Comparison of ENCODE assay signal across 9 mouse cellular contexts in genomic region chr5:144258687-144259086, GRCm38 (mm10). TPM values are rescaled to one million over a fixed set of nuclear protein-coding genes. Genes with fewer than 3 reads are reported as not detected.
DNase-seq lines count a peak whose midpoint lies in the region; ATAC-seq and TF ChIP-seq lines count a peak whose summit lies in the region.
"Had no signal": no experiment of that assay in that cellular context is flagged by ENCODE, and none has a peak within 500 bp of the region (broad histone marks: within the 10 kb centered on the region; RNA-seq: fewer than 3 reads in every experiment).

No protein-coding gene starts in this region.

- H3K27ac ChIP-seq in heart, embryonic 14.5 days (replicated peaks in 1 of 2; ENCODE audit: control insufficient read depth in 1 of 2, insufficient read depth in 1 of 2, low read depth in 2 of 2, low read length in 2 of 2) = peak overlapping the region; percentile 91 to 97
- H3K27ac ChIP-seq in forebrain, embryonic 11.5 days (ENCODE audit: low read depth, low read length) = no peak overlapping the region
- H3K27ac ChIP-seq in kidney, adult 2 months (ENCODE audit: insufficient read depth, low read depth, low read length) = peak overlapping the region; percentile 78
- H3K27ac ChIP-seq in midbrain, postnatal 0 days (ENCODE audit: low read depth, low read length) = no peak overlapping the region

- ATAC-seq in heart, embryonic 14.5 days (ENCODE audit: insufficient number of reproducible peaks, insufficient read depth, low FRiP score, low read depth) = no peak
- no peak for ATAC-seq in forebrain, embryonic 11.5 days (replicated peaks; ENCODE audit: low FRiP score)
- ATAC-seq in midbrain, postnatal 0 days (ENCODE audit: low FRiP score) = no peak

- peaks cover 51 to 74% of the 10 kb centered on the region in 2 experiments for H3K4me1 ChIP-seq in heart, embryonic 14.5 days (ENCODE audit: control insufficient read depth in 2 of 2, insufficient read depth in 2 of 2, low read length in 2 of 2)
- H3K4me1 ChIP-seq in forebrain, embryonic 11.5 days (replicated peaks; ENCODE audit: control insufficient read depth, insufficient read depth, low read length) = peaks cover 25% of the 10 kb centered on the region
- peaks cover 50% of the 10 kb centered on the region for H3K4me1 ChIP-seq in kidney, adult 2 months (ENCODE audit: control insufficient read depth, insufficient read depth, low read length)
- H3K4me1 ChIP-seq in midbrain, postnatal 0 days (ENCODE audit: insufficient read depth, low read length) = peaks cover 27% of the 10 kb centered on the region; the same call in 1 of the 2 replicates

- WGBS in heart, embryonic 14.5 days = 25% methylated on average over 2 of the region's 2 CpGs
- WGBS in forebrain, embryonic 11.5 days = 16% methylated on average over 2 of the region's 2 CpGs
- 19% methylated on average over 2 of the region's 2 CpGs for WGBS in kidney, adult 2 months
- WGBS in midbrain, postnatal 0 days = 29% methylated on average over 2 of the region's 2 CpGs

- TF ChIP-seq CTCF in kidney, adult 2 months (conservative IDR thresholded peaks at IDR 0.05; ENCODE audit: insufficient read depth, insufficient read length, low read depth, low read length) = no peak
- no peak for TF ChIP-seq CTCF in midbrain, postnatal 0 days (IDR thresholded peaks at IDR 0.05)

- DNase-seq in heart, adult 9 months (ENCODE audit: low spot score in 2 of 2) = no peak
- no peak for DNase-seq in forebrain, embryonic 11.5 days (ENCODE audit: low spot score)
- peak; percentile 41 for DNase-seq in kidney, adult 2 months
- no peak for DNase-seq in midbrain, postnatal 0 days (ENCODE audit: low spot score)
- DNase-seq in layer of hippocampus, adult 8-10 months (ENCODE audit: low spot score in 2 of 2) = no peak
- DNase-seq in left cerebral cortex, postnatal 14 days (ENCODE audit: low spot score in 2 of 2) = no peak
- no peak for DNase-seq in left cerebral cortex, adult 9 months (ENCODE audit: low spot score in 2 of 2)

- no peaks in the 10 kb centered on the region for H3K9me3 ChIP-seq in heart, embryonic 14.5 days (ENCODE audit: control insufficient read depth, low read length)
- H3K9me3 ChIP-seq in forebrain, embryonic 11.5 days (ENCODE audit: control insufficient read depth, low read length) = no peaks in the 10 kb centered on the region
- H3K9me3 ChIP-seq in midbrain, postnatal 0 days (ENCODE audit: low read length) = no peaks in the 10 kb centered on the region

- intact Hi-C loops in left cerebral cortex, postnatal 14 days (cut with DNase I) = no loop called here

- peaks cover 49% of the 10 kb centered on the region for H3K36me3 ChIP-seq in heart, embryonic 14.5 days (ENCODE audit: control insufficient read depth, insufficient read depth, low read length)
- no peaks in the 10 kb centered on the region; the same call in 1 of the 2 replicates for H3K36me3 ChIP-seq in forebrain, embryonic 11.5 days (ENCODE audit: control insufficient read depth, insufficient read depth, low read length)
- H3K36me3 ChIP-seq in kidney, adult 2 months (ENCODE audit: control insufficient read depth, insufficient read depth, low read length) = no peaks in the 10 kb centered on the region; the same call in 1 of the 2 replicates
- H3K36me3 ChIP-seq in midbrain, postnatal 0 days (ENCODE audit: insufficient read depth, low read length) = peaks cover 2% of the 10 kb centered on the region; the same call in 1 of the 2 replicates

- peak overlapping the region; percentile 75 for H3K4me2 ChIP-seq in heart, embryonic 14.5 days (ENCODE audit: low read length)
- peak overlapping the region; percentile 24; the same call in 1 of the 2 replicates for H3K4me2 ChIP-seq in forebrain, embryonic 11.5 days (ENCODE audit: low read depth, low read length, severe bottlenecking)
- H3K4me2 ChIP-seq in midbrain, postnatal 0 days (ENCODE audit: low read depth, low read length, poor library complexity, severe bottlenecking) = peak overlapping the region; percentile 77

- no peak for TF ChIP-seq POLR2A in kidney, adult 2 months (IDR thresholded peaks at IDR 0.05; ENCODE audit: low read depth, low read length)

- peak overlapping the region; percentile 46 to 99 for H3K4me3 ChIP-seq in heart, embryonic 14.5 days (ENCODE audit: control insufficient read depth in 1 of 2, insufficient read depth in 1 of 2, low read depth in 1 of 2, low read length in 2 of 2)
- no peak overlapping the region for H3K4me3 ChIP-seq in forebrain, embryonic 11.5 days (ENCODE audit: low read depth, low read length)
- H3K4me3 ChIP-seq in kidney, adult 2 months (ENCODE audit: insufficient read depth, low read depth, low read length) = no peak overlapping the region
- H3K4me3 ChIP-seq in midbrain, postnatal 0 days (ENCODE audit: low read depth, low read length) = peak overlapping the region; percentile 9; the same call in 1 of the 2 replicates

- H3K9ac ChIP-seq in heart, embryonic 14.5 days (ENCODE audit: low read length) = peak overlapping the region; percentile 99
- no peak overlapping the region for H3K9ac ChIP-seq in forebrain, embryonic 11.5 days (ENCODE audit: low read length)
- peak overlapping the region; percentile 46 for H3K9ac ChIP-seq in midbrain, postnatal 0 days (replicated peaks; ENCODE audit: low read length, poor library complexity, severe bottlenecking)

- no peaks in the 10 kb centered on the region for H3K27me3 ChIP-seq in heart, embryonic 14.5 days (ENCODE audit: control insufficient read depth, insufficient read depth, low read length)
- H3K27me3 ChIP-seq in forebrain, embryonic 11.5 days (ENCODE audit: control insufficient read depth, insufficient read depth, low read length) = no peaks in the 10 kb centered on the region
- H3K27me3 ChIP-seq in kidney, adult 2 months (replicated peaks; ENCODE audit: control insufficient read depth, insufficient read depth, low read length) = no peaks in the 10 kb centered on the region
- no peaks in the 10 kb centered on the region for H3K27me3 ChIP-seq in midbrain, postnatal 0 days (ENCODE audit: insufficient read depth, low read length)
- H3K27me3 ChIP-seq: CH12.LX had no signal

RNA-seq across cellular contexts. Expression of gene Bri3, which starts 14.4 kb away (rescaled TPM):
- 187 and 204 TPM in 2 replicates for polyA plus RNA-seq in heart, embryonic 14.5 days (2014; fragmentation: Nextera tagmentation; extraction: Ambion mirVana)
- 128 and 136 TPM in 2 replicates for polyA plus RNA-seq in forebrain, embryonic 11.5 days (2014; fragmentation: Nextera tagmentation; extraction: Ambion mirVana)
- 190 and 242 TPM in 2 replicates for polyA plus RNA-seq in kidney, adult 2 months (2012; rRNA removed)
- 11.0 and 19.4 TPM in 2 replicates for total RNA-seq in midbrain, postnatal 0 days (2014; rRNA removed)
- polyA plus RNA-seq in midbrain, postnatal 0 days (2015; fragmentation: Nextera tagmentation; extraction: Ambion mirVana) = 116 and 124 TPM in 2 replicates
- total RNA-seq in layer of hippocampus, adult 8-10 months (2022) = 10 to 100 TPM; 55.7 to 78.1 (median 67.5) TPM
- total RNA-seq in left cerebral cortex, postnatal 14 days (2021) = 10 to 100 TPM; 62.1 to 75.0 TPM

RNA-seq across cellular contexts. Expression of gene Tecpr1, which starts 35.3 kb away (rescaled TPM):
- 12.6 and 14.4 TPM in 2 replicates for polyA plus RNA-seq in heart, embryonic 14.5 days (2014; fragmentation: Nextera tagmentation; extraction: Ambion mirVana)
- 17.5 and 20.1 TPM in 2 replicates for polyA plus RNA-seq in forebrain, embryonic 11.5 days (2014; fragmentation: Nextera tagmentation; extraction: Ambion mirVana)
- polyA plus RNA-seq in kidney, adult 2 months (2012; rRNA removed) = 35.6 and 36.6 TPM in 2 replicates
- total RNA-seq in midbrain, postnatal 0 days (2014; rRNA removed) = 65.4 and 68.4 TPM in 2 replicates
- polyA plus RNA-seq in midbrain, postnatal 0 days (2015; fragmentation: Nextera tagmentation; extraction: Ambion mirVana) = 36.0 and 37.3 TPM in 2 replicates
- total RNA-seq in layer of hippocampus, adult 8-10 months (2022) = 100 to 1,000 TPM; 103 to 120 (median 109) TPM
- 10 to 100 TPM; 84.8 to 90.0 TPM for total RNA-seq in left cerebral cortex, postnatal 14 days (2021)

Comparison
In these comparisons a context has a peak if more than half of its experiments do, and no peak if none do; other contexts are left out.
1. H3K27ac ChIP-seq: peak in heart, embryonic 14.5 days (2 of 2) and kidney, adult 2 months (single experiment); none in forebrain, embryonic 11.5 days (single experiment) and midbrain, postnatal 0 days (single experiment).
2. H3K4me2 ChIP-seq: peak in every context shown above with its lines; median percentile 77 in midbrain, postnatal 0 days; 75 in heart, embryonic 14.5 days; 24 in forebrain, embryonic 11.5 days.
3. H3K4me3 ChIP-seq: peak in heart, embryonic 14.5 days (2 of 2) and midbrain, postnatal 0 days (single experiment); none in forebrain, embryonic 11.5 days (single experiment) and kidney, adult 2 months (single experiment).